Mouse (Mus musculus): Measurements from ENCODE around the gene Necap2. TPM values are rescaled to one million over a fixed set of nuclear protein-coding genes. Genes with fewer than 3 reads are reported as not detected.

The Necap2 gene
- polyA plus RNA-seq, 1 experiment, result not detected

- H3K27ac ChIP-seq (ENCODE audit: insufficient read depth, low read depth, low read length), result no peak overlapping the region
- H3K4me3 ChIP-seq (ENCODE audit: insufficient read depth, low read depth, low read length), result no peak overlapping the region
- H3K4me1 ChIP-seq (ENCODE audit: control insufficient read depth, insufficient read depth, low read length), result peaks cover 9% of the 10 kb centered on the region
- 48% methylated on average over 12 of the region's 12 CpGs for WGBS
- TF ChIP-seq POLR2A (IDR thresholded peaks at IDR 0.05; ENCODE audit: insufficient read depth, low read depth, low read length) (no peak), CTCF (IDR thresholded peaks at IDR 0.05; ENCODE audit: insufficient read depth, low read depth, low read length) (no peak)
These were observed 11.2 kb downstream of the Necap2 start for GRCm38 (mm10) chr4:141066709-141067515.

GRCm38 (mm10) chr4:141065123-141065522 is 13.0 kb downstream of the Necap2 start:
- Histone ChIP-seq H3K27ac (ENCODE audit: insufficient read depth, low read depth, low read length) (peak overlapping the region; percentile 46), H3K4me1 (ENCODE audit: control insufficient read depth, insufficient read depth, low read length) (peaks cover 12% of the 10 kb centered on the region), H3K4me3 (ENCODE audit: insufficient read depth, low read depth, low read length) (no peak overlapping the region)
- no peak for TF ChIP-seq POLR2A (IDR thresholded peaks at IDR 0.05; ENCODE audit: insufficient read depth, low read depth, low read length)
- peak; percentile 95 for TF ChIP-seq CTCF (IDR thresholded peaks at IDR 0.05; ENCODE audit: insufficient read depth, low read depth, low read length)
- 3% methylated on average over 8 of the region's 8 CpGs for WGBS

GRCm38 (mm10) chr4:141064104-141064659 is 14.0 kb downstream of the Necap2 start:
- TF ChIP-seq POLR2A (IDR thresholded peaks at IDR 0.05; ENCODE audit: insufficient read depth, low read depth, low read length) (no peak), CTCF (IDR thresholded peaks at IDR 0.05; ENCODE audit: insufficient read depth, low read depth, low read length) (no peak)
- no peak overlapping the region for H3K27ac ChIP-seq (ENCODE audit: insufficient read depth, low read depth, low read length)
- H3K4me3 ChIP-seq (ENCODE audit: insufficient read depth, low read depth, low read length), result no peak overlapping the region
- WGBS, result 73% methylated on average over 4 of the region's 4 CpGs
- H3K4me1 ChIP-seq (ENCODE audit: control insufficient read depth, insufficient read depth, low read length), result peaks cover 17% of the 10 kb centered on the region

GRCm38 (mm10) chr4:141060426-141061301 is 17.5 kb downstream of the Necap2 start, which contains the start of gene Crocc:
Crocc (minus strand) TSS chr4:141060550.
- peak; percentile 84 for TF ChIP-seq CTCF (IDR thresholded peaks at IDR 0.05; ENCODE audit: insufficient read depth, low read depth, low read length)
- TF ChIP-seq POLR2A (IDR thresholded peaks at IDR 0.05; ENCODE audit: insufficient read depth, low read depth, low read length), result peak; percentile 40
- Histone ChIP-seq H3K4me1 (ENCODE audit: control insufficient read depth, insufficient read depth, low read length) (peaks cover 22% of the 10 kb centered on the region), H3K27ac (ENCODE audit: insufficient read depth, low read depth, low read length) (peak within 1 kb of the TSS; percentile 80), H3K4me3 (ENCODE audit: insufficient read depth, low read depth, low read length) (peak within 1 kb of the TSS; percentile 76)
- WGBS, result under 1% methylated on average over 77 of the region's 77 CpGs

GRCm38 (mm10) chr4:141059616-141060425 is 18.3 kb downstream of the Necap2 start:
- WGBS, result 3% methylated on average over 32 of the region's 32 CpGs
- peak overlapping the region; percentile 11; the same call in 1 of the 2 replicates for H3K27ac ChIP-seq (ENCODE audit: insufficient read depth, low read depth, low read length)
- TF ChIP-seq CTCF (IDR thresholded peaks at IDR 0.05; ENCODE audit: insufficient read depth, low read depth, low read length), result no peak
- TF ChIP-seq POLR2A (IDR thresholded peaks at IDR 0.05; ENCODE audit: insufficient read depth, low read depth, low read length), result peak; percentile 70; the same call in 1 of the 2 replicates
- peak overlapping the region; percentile 76 for H3K4me3 ChIP-seq (ENCODE audit: insufficient read depth, low read depth, low read length)
- peaks cover 19% of the 10 kb centered on the region for H3K4me1 ChIP-seq (ENCODE audit: control insufficient read depth, insufficient read depth, low read length)

- H3K4me3 ChIP-seq (ENCODE audit: insufficient read depth, low read depth, low read length), result no peak overlapping the region
- peaks cover 22% of the 10 kb centered on the region for H3K4me1 ChIP-seq (ENCODE audit: control insufficient read depth, insufficient read depth, low read length)
- no peak for TF ChIP-seq CTCF (IDR thresholded peaks at IDR 0.05; ENCODE audit: insufficient read depth, low read depth, low read length)
- TF ChIP-seq POLR2A (IDR thresholded peaks at IDR 0.05; ENCODE audit: insufficient read depth, low read depth, low read length), result no peak
- H3K27ac ChIP-seq (ENCODE audit: insufficient read depth, low read depth, low read length), result no peak overlapping the region
- WGBS, result 70% methylated on average over 9 of the region's 9 CpGs
These were observed 19.3 kb downstream of the Necap2 start for GRCm38 (mm10) chr4:141058835-141059234.

GRCm38 (mm10) chr4:141056970-141057369 is 21.2 kb downstream of the Necap2 start:
- 95% methylated on average over 10 of the region's 10 CpGs for WGBS
- TF ChIP-seq POLR2A (IDR thresholded peaks at IDR 0.05; ENCODE audit: insufficient read depth, low read depth, low read length) (no peak), CTCF (IDR thresholded peaks at IDR 0.05; ENCODE audit: insufficient read depth, low read depth, low read length) (no peak)
- no peak overlapping the region for H3K4me3 ChIP-seq (ENCODE audit: insufficient read depth, low read depth, low read length)
- peaks cover 39% of the 10 kb centered on the region for H3K4me1 ChIP-seq (ENCODE audit: control insufficient read depth, insufficient read depth, low read length)
- no peak overlapping the region for H3K27ac ChIP-seq (ENCODE audit: insufficient read depth, low read depth, low read length)

GRCm38 (mm10) chr4:141053568-141054161 is 24.5 kb downstream of the Necap2 start:
- Histone ChIP-seq H3K4me3 (ENCODE audit: insufficient read depth, low read depth, low read length) (peak overlapping the region; percentile 36), H3K4me1 (ENCODE audit: control insufficient read depth, insufficient read depth, low read length) (peaks cover 50% of the 10 kb centered on the region), H3K27ac (ENCODE audit: insufficient read depth, low read depth, low read length) (peak overlapping the region; percentile 66)
- 9% methylated on average over 17 of the region's 17 CpGs for WGBS
- TF ChIP-seq POLR2A (IDR thresholded peaks at IDR 0.05; ENCODE audit: insufficient read depth, low read depth, low read length) (peak; percentile 15; the same call in 1 of the 2 replicates), CTCF (IDR thresholded peaks at IDR 0.05; ENCODE audit: insufficient read depth, low read depth, low read length) (no peak)
